Mouse (Mus musculus) intestine, embryonic 14.5 days (tissue): ENCODE measurements around the gene Bzw2. TPM values are rescaled to one million over a fixed set of nuclear protein-coding genes. Genes with fewer than 3 reads are reported as not detected.

ENCODE experiments used
- ATAC-seq: fragments of 200-750 bp; cut with Nextera tagmentation; replicated peaks from 2 replicates; pipeline ENCODE4 v1.8.0; 2017; ENCODE audit warnings: low read depth, moderate number of reproducible peaks, moderate TSS enrichment, moderate library complexity; ENCODE audit not compliant: low FRiP score, low TSS enrichment
- DNase-seq: peaks from one replicate; pipeline ENCODE4 v3.0.0-alpha.2; 2018; ENCODE audit warnings: low spot score
- H3K27ac ChIP-seq: fragments of 300-500 bp; sonication (generic); 2 replicates; pipeline ENCODE4 v1.5.1; 2014; ENCODE audit warnings: low read depth, mild to moderate bottlenecking, control low read depth
- H3K27me3 ChIP-seq: fragments of 300-500 bp; sonication (generic); replicated peaks from 2 replicates; pipeline ENCODE4 v1.6.1; 2014; ENCODE audit warnings: low read length, control low read depth; ENCODE audit not compliant: control insufficient read depth, insufficient read depth
- H3K36me3 ChIP-seq: fragments of 300-500 bp; sonication (generic); 2 replicates; pipeline ENCODE4 v1.6.1; 2014; ENCODE audit warnings: low read length, control low read depth; ENCODE audit not compliant: control insufficient read depth, insufficient read depth
- H3K4me1 ChIP-seq: fragments of 300-500 bp; sonication (generic); replicated peaks from 2 replicates; pipeline ENCODE4 v1.6.1; 2014; ENCODE audit warnings: low read length, control low read depth, mixed read lengths; ENCODE audit not compliant: control insufficient read depth, insufficient read depth
- H3K4me2 ChIP-seq: fragments of 300-500 bp; sonication (generic); 2 replicates; pipeline ENCODE4 v1.6.1; 2014; ENCODE audit warnings: low read length
- H3K4me3 ChIP-seq: fragments of 300-500 bp; sonication (generic); 2 replicates; pipeline ENCODE4 v1.5.1; 2014; ENCODE audit warnings: low read depth, low read length, control low read depth, mixed read lengths
- H3K9ac ChIP-seq: fragments of 300-500 bp; sonication (generic); 2 replicates; pipeline ENCODE4 v1.6.1; 2014; ENCODE audit warnings: mild to moderate bottlenecking, low read length
- H3K9me3 ChIP-seq: fragments of 300-500 bp; sonication (generic); 2 replicates; pipeline ENCODE4 v1.6.1; 2016; ENCODE audit warnings: low read length, control low read depth; ENCODE audit not compliant: control insufficient read depth
- WGBS: fragments of 180-500 bp; shearing (Covaris S2); extraction: QIAGEN DNeasy Blood & Tissue Kit; methylation state at CpG from one replicate; pipeline ENCODE4 v1.1.7; 2014; 5-methylcytosine and 5-hydroxymethylcytosine counted together
- polyA plus RNA-seq: library from polyadenylated mRNA; unstranded; fragments of >200 nt; fragmentation: Nextera tagmentation; extraction: Ambion mirVana; gene quantifications from 2 replicates; pipeline ENCODE4 v1.2.1, GENCODE M21; 2014

The Bzw2 gene
- polyA plus RNA-seq, 1 experiment from 2014 or later = 235 TPM

- DNase-seq (no peak), ATAC-seq (no peak)
- no peak overlapping the region for H3K4me2 ChIP-seq
- no peaks in the 10 kb centered on the region for H3K27me3 ChIP-seq
- no peak overlapping the region for H3K27ac ChIP-seq
- no peaks in the 10 kb centered on the region for H3K9me3 ChIP-seq
- H3K4me3 ChIP-seq = no peak overlapping the region
- H3K9ac ChIP-seq = no peak overlapping the region
- WGBS = 95% methylated on average over 5 of the region's 5 CpGs
- no peaks in the 10 kb centered on the region for H3K4me1 ChIP-seq
- H3K36me3 ChIP-seq = peaks cover 70% of the 10 kb centered on the region
These were observed 19.3 kb upstream of the Bzw2 start for GRCm38 (mm10) chr12:36177227-36177626.

DNA sequence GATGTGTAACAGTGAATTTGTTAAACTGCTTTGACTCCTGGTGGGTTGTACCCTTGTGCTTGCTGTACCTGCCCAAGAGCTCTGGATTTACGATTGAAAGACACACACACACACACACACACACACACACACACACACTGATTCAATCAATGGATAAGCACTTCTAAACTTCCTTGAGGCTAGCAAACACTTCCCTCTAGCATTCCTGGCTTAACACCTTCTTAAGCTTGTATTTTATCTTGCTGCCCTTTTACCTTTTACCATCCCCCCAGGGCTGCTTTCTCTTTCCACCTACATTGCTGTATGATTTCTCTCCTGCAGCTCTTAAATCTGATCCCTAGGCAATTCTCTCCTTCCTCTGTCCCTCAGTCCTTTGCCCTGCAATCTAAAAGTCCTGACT, 7.4 kb upstream of the Bzw2 start:
- Histone ChIP-seq H3K27ac (no peak overlapping the region), H3K9ac (no peak overlapping the region), H3K4me3 (no peak overlapping the region), H3K27me3 (no peaks in the 10 kb centered on the region), H3K9me3 (no peaks in the 10 kb centered on the region), H3K36me3 (peaks cover 28% of the 10 kb centered on the region), H3K4me2 (no peak overlapping the region), H3K4me1 (0 out of 2 replicates have a peak, but pooled peaks cover 3% of the 10 kb centered on the region)
- no peak for ATAC-seq
- no peak for DNase-seq
- 63% methylated on average over 1 of the region's 1 CpGs for WGBS

- Histone ChIP-seq H3K36me3 (peaks cover 20% of the 10 kb centered on the region; the same call in 1 of the 2 replicates), H3K4me2 (no peak overlapping the region), H3K9me3 (no peaks in the 10 kb centered on the region), H3K4me1 (0 out of 2 replicates have a peak, but pooled peaks cover 3% of the 10 kb centered on the region), H3K27me3 (no peaks in the 10 kb centered on the region), H3K4me3 (no peak overlapping the region), H3K27ac (no peak overlapping the region), H3K9ac (no peak overlapping the region)
- no peak for DNase-seq
- ATAC-seq = no peak
- 80% methylated on average over 7 of the region's 7 CpGs for WGBS
These were observed 6.4 kb upstream of the Bzw2 start for GRCm38 (mm10) chr12:36164126-36164791.

DNA sequence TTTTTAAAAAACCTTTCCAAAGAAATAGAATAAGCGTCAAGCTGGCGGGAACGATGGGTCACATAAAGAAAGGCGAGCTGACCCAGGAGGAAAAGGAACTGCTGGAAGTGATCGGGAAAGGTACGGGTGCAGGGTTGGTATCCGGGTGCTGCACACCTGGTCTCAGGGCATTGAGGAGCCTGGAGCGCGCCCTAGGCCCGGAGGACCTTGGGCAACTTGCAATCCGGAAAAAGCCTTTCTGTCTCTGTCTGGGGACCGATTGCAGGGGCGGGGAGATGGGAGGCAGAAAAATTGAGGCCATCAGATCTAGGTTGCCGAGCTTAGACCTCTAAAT, 609 bp downstream of the Bzw2 start:
- no peaks in the 10 kb centered on the region for H3K36me3 ChIP-seq
- ATAC-seq (peak; percentile 63), DNase-seq (no peak)
- under 1% methylated on average over 14 of the region's 14 CpGs for WGBS
- peak overlapping the region; percentile 86 for H3K4me3 ChIP-seq
- no peaks in the 10 kb centered on the region for H3K27me3 ChIP-seq
- H3K9me3 ChIP-seq = no peaks in the 10 kb centered on the region
- H3K4me1 ChIP-seq = peaks cover 20% of the 10 kb centered on the region
- H3K9ac ChIP-seq = peak overlapping the region; percentile 82
- H3K4me2 ChIP-seq = peak overlapping the region; percentile 68
- peak overlapping the region; percentile 89 for H3K27ac ChIP-seq

GRCm38 (mm10) chr12:36156637-36157303, 1.1 kb downstream of the Bzw2 start, which contains the start of gene Ankmy2:
TSS of gene Ankmy2 (plus strand) at chr12:36157114.
- H3K9ac ChIP-seq = peak within 1 kb of the TSS; percentile 82
- H3K9me3 ChIP-seq = no peaks in the 10 kb centered on the region
- under 1% methylated on average over 42 of the region's 42 CpGs for WGBS
- H3K4me2 ChIP-seq = peak within 1 kb of the TSS; percentile 68
- no peaks in the 10 kb centered on the region for H3K27me3 ChIP-seq
- no peaks in the 10 kb centered on the region for H3K36me3 ChIP-seq
- peak within 1 kb of the TSS; percentile 89 for H3K27ac ChIP-seq
- peak; percentile 97 for ATAC-seq
- DNase-seq = peak; percentile 99
- H3K4me1 ChIP-seq = peaks cover 20% of the 10 kb centered on the region
- H3K4me3 ChIP-seq = peak within 1 kb of the TSS; percentile 86

GRCm38 (mm10) chr12:36156101-36156636, 1.7 kb downstream of the Bzw2 start:
- H3K27ac ChIP-seq = peak overlapping the region; percentile 89
- H3K4me3 ChIP-seq = peak overlapping the region; percentile 86
- WGBS = under 1% methylated on average over 33 of the region's 33 CpGs
- no peaks in the 10 kb centered on the region for H3K9me3 ChIP-seq
- H3K4me1 ChIP-seq = peaks cover 20% of the 10 kb centered on the region
- H3K27me3 ChIP-seq = no peaks in the 10 kb centered on the region
- no peaks in the 10 kb centered on the region for H3K36me3 ChIP-seq
- peak overlapping the region; percentile 68 for H3K4me2 ChIP-seq
- peak; percentile 78 for DNase-seq
- peak overlapping the region; percentile 82 for H3K9ac ChIP-seq
- peak; percentile 48 for ATAC-seq

DNA sequence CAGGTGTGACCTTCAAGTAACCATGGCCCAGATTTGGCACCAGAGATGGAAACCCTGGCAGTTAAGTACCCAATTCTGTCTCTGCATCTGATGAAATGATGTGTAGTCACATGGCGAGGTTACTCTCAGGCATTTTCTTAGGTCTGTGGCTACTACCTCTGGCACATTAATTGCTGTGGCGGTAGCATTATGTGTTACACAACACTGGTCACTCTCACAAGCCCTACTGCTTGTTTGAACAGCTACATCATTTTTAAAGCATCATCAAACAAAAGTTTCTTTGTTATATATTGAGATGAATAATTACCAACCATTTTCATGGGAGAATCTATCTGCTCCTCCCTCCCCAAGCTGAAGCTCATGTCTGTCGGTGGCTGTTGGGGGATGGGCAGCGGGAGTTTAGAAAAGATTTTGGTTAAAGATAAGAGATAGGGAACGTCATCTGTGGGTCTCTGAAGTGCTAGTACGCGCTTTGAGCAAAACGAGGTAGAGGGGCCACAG, 2.7 kb downstream of the Bzw2 start:
- Histone ChIP-seq H3K4me3 (peak overlapping the region; percentile 86), H3K9ac (peak overlapping the region; percentile 82), H3K27me3 (no peaks in the 10 kb centered on the region), H3K27ac (no peak overlapping the region), H3K36me3 (no peaks in the 10 kb centered on the region), H3K4me2 (peak overlapping the region; percentile 68), H3K4me1 (peaks cover 20% of the 10 kb centered on the region), H3K9me3 (no peaks in the 10 kb centered on the region)
- no peak for ATAC-seq
- DNase-seq = no peak
- WGBS = 10% methylated on average over 8 of the region's 8 CpGs

GRCm38 (mm10) chr12:36150737-36151136, 7.1 kb downstream of the Bzw2 start:
- 87% methylated on average over 2 of the region's 2 CpGs for WGBS

More at GRCm38 (mm10) chr12:36150737-36151136, 7.1 kb downstream of the Bzw2 start:
- ATAC-seq = no peak
- no peaks in the 10 kb centered on the region for H3K9me3 ChIP-seq
- peaks cover 12% of the 10 kb centered on the region for H3K4me1 ChIP-seq
- no peaks in the 10 kb centered on the region for H3K36me3 ChIP-seq
- H3K27me3 ChIP-seq = no peaks in the 10 kb centered on the region
- no peak for DNase-seq
- no peak overlapping the region for H3K4me2 ChIP-seq
- no peak overlapping the region for H3K9ac ChIP-seq
- H3K27ac ChIP-seq = no peak overlapping the region
- no peak overlapping the region for H3K4me3 ChIP-seq
